Mouse (Mus musculus): Measurements from ENCODE around the gene Tmem205. TPM values are rescaled to one million over a fixed set of nuclear protein-coding genes. Genes with fewer than 3 reads are reported as not detected.

Tmem205 gene
- polyA plus RNA-seq, 1 experiment from 2014 or later: 38.3 TPM

GRCm38 (mm10) chr9:21944267-21944666 lies 16.9 kb upstream of the Tmem205 start:
- H3K27me3 ChIP-seq (replicated peaks): peaks cover 54% of the 10 kb centered on the region
- peak overlapping the region; percentile 8; the same call in 1 of the 2 replicates for H3K4me2 ChIP-seq
- no peak overlapping the region for H3K27ac ChIP-seq (ENCODE audit: poor library complexity, severe bottlenecking)
- no peak for ATAC-seq (ENCODE audit: insufficient number of reproducible peaks, low FRiP score)
- no peak overlapping the region for H3K4me3 ChIP-seq
- WGBS: 13% methylated on average over 23 of the region's 23 CpGs
- H3K36me3 ChIP-seq: peaks cover 4% of the 10 kb centered on the region; the same call in 1 of the 2 replicates
- H3K9ac ChIP-seq: no peak overlapping the region
- peaks cover 8% of the 10 kb centered on the region for H3K4me1 ChIP-seq (replicated peaks)
- no peaks in the 10 kb centered on the region for H3K9me3 ChIP-seq (replicated peaks)

GRCm38 (mm10) chr9:21943638-21944037 lies 16.3 kb upstream of the Tmem205 start:
- Histone ChIP-seq H3K4me2 (no peak overlapping the region), H3K27me3 (replicated peaks) (peaks cover 48% of the 10 kb centered on the region), H3K4me3 (no peak overlapping the region), H3K9ac (no peak overlapping the region), H3K27ac (ENCODE audit: poor library complexity, severe bottlenecking) (no peak overlapping the region), H3K9me3 (replicated peaks) (no peaks in the 10 kb centered on the region), H3K36me3 (peaks cover 4% of the 10 kb centered on the region; the same call in 1 of the 2 replicates), H3K4me1 (replicated peaks) (peaks cover 8% of the 10 kb centered on the region)
- ATAC-seq (ENCODE audit: insufficient number of reproducible peaks, low FRiP score): no peak
- 34% methylated on average over 12 of the region's 12 CpGs for WGBS

- no peak for ATAC-seq (ENCODE audit: insufficient number of reproducible peaks, low FRiP score)
- H3K36me3 ChIP-seq: peaks cover 4% of the 10 kb centered on the region; the same call in 1 of the 2 replicates
- peaks cover 8% of the 10 kb centered on the region for H3K4me1 ChIP-seq (replicated peaks)
- 65% methylated on average over 9 of the region's 12 CpGs for WGBS
- H3K9me3 ChIP-seq (replicated peaks): no peaks in the 10 kb centered on the region
- H3K27me3 ChIP-seq (replicated peaks): peaks cover 42% of the 10 kb centered on the region
- no peak overlapping the region for H3K9ac ChIP-seq
- H3K4me3 ChIP-seq: no peak overlapping the region
- H3K27ac ChIP-seq (ENCODE audit: poor library complexity, severe bottlenecking): no peak overlapping the region
- no peak overlapping the region for H3K4me2 ChIP-seq
Observed at GRCm38 (mm10) chr9:21943046-21943445, 15.7 kb upstream of the Tmem205 start.

GRCm38 (mm10) chr9:21938234-21938855 lies 11.0 kb upstream of the Tmem205 start:
- Histone ChIP-seq H3K9me3 (replicated peaks) (no peaks in the 10 kb centered on the region), H3K4me1 (replicated peaks) (peaks cover 8% of the 10 kb centered on the region; the same call in 1 of the 2 replicates), H3K36me3 (peaks cover 4% of the 10 kb centered on the region; the same call in 1 of the 2 replicates), H3K4me3 (no peak overlapping the region), H3K27me3 (replicated peaks) (peaks cover under 1% of the 10 kb centered on the region), H3K4me2 (no peak overlapping the region), H3K9ac (no peak overlapping the region), H3K27ac (ENCODE audit: poor library complexity, severe bottlenecking) (no peak overlapping the region)
- WGBS: 82% methylated on average over 4 of the region's 4 CpGs
- ATAC-seq (ENCODE audit: insufficient number of reproducible peaks, low FRiP score): no peak

GRCm38 (mm10) chr9:21937711-21938175 lies 10.4 kb upstream of the Tmem205 start:
- Histone ChIP-seq H3K9ac (peak overlapping the region; percentile 77; the same call in 1 of the 2 replicates), H3K27me3 (replicated peaks) (no peaks in the 10 kb centered on the region), H3K4me2 (peak overlapping the region; percentile 88), H3K4me3 (0 out of 2 replicates have a peak overlapping the region, but pooled peaks have one; percentile 63), H3K4me1 (replicated peaks) (peaks cover 8% of the 10 kb centered on the region; the same call in 1 of the 2 replicates), H3K27ac (ENCODE audit: poor library complexity, severe bottlenecking) (no peak overlapping the region), H3K9me3 (replicated peaks) (no peaks in the 10 kb centered on the region), H3K36me3 (peaks cover 4% of the 10 kb centered on the region; the same call in 1 of the 2 replicates)
- WGBS: 79% methylated on average over 4 of the region's 4 CpGs
- ATAC-seq (ENCODE audit: insufficient number of reproducible peaks, low FRiP score): no peak

- no peaks in the 10 kb centered on the region for H3K27me3 ChIP-seq (replicated peaks)
- H3K9ac ChIP-seq: peak within 1 kb of the TSS; percentile 77
- H3K4me3 ChIP-seq: peak within 1 kb of the TSS; percentile 63
- H3K36me3 ChIP-seq: peaks cover 4% of the 10 kb centered on the region; the same call in 1 of the 2 replicates
- H3K4me2 ChIP-seq: peak within 1 kb of the TSS; percentile 88
- 0 out of 2 replicates have a peak within 1 kb of the TSS, but pooled peaks have one; percentile 46 for H3K27ac ChIP-seq (ENCODE audit: poor library complexity, severe bottlenecking)
- 2% methylated on average over 42 of the region's 43 CpGs for WGBS
- peaks cover 8% of the 10 kb centered on the region; the same call in 1 of the 2 replicates for H3K4me1 ChIP-seq (replicated peaks)
- H3K9me3 ChIP-seq (replicated peaks): no peaks in the 10 kb centered on the region
- ATAC-seq (ENCODE audit: insufficient number of reproducible peaks, low FRiP score): peak; percentile 95
Observed at GRCm38 (mm10) chr9:21936692-21937570, 9.6 kb upstream of the Tmem205 start, which contains the start of gene Plppr2. TSS of gene Plppr2 (plus strand) at chr9:21937033.

GRCm38 (mm10) chr9:21935466-21936131 lies 8.2 kb upstream of the Tmem205 start:
- no peak overlapping the region for H3K4me2 ChIP-seq

GRCm38 (mm10) chr9:21934021-21934420 lies 6.7 kb upstream of the Tmem205 start:
- H3K4me1 ChIP-seq (replicated peaks): peaks cover 12% of the 10 kb centered on the region; the same call in 1 of the 2 replicates
- no peak overlapping the region for H3K9ac ChIP-seq
- no peak overlapping the region for H3K4me3 ChIP-seq
- ATAC-seq (ENCODE audit: insufficient number of reproducible peaks, low FRiP score): no peak
- 84% methylated on average over 12 of the region's 12 CpGs for WGBS
- no peaks in the 10 kb centered on the region for H3K9me3 ChIP-seq (replicated peaks)
- H3K27me3 ChIP-seq (replicated peaks): no peaks in the 10 kb centered on the region
- H3K4me2 ChIP-seq: no peak overlapping the region
- H3K27ac ChIP-seq (ENCODE audit: poor library complexity, severe bottlenecking): no peak overlapping the region
- no peaks in the 10 kb centered on the region for H3K36me3 ChIP-seq

More at GRCm38 (mm10) chr9:21935466-21936131, 8.2 kb upstream of the Tmem205 start:
- no peak overlapping the region for H3K27ac ChIP-seq (ENCODE audit: poor library complexity, severe bottlenecking)
- H3K4me3 ChIP-seq: no peak overlapping the region
- peaks cover 12% of the 10 kb centered on the region; the same call in 1 of the 2 replicates for H3K4me1 ChIP-seq (replicated peaks)
- no peak overlapping the region for H3K9ac ChIP-seq
- no peak for ATAC-seq (ENCODE audit: insufficient number of reproducible peaks, low FRiP score)
- H3K9me3 ChIP-seq (replicated peaks): no peaks in the 10 kb centered on the region
- WGBS: 80% methylated on average over 7 of the region's 7 CpGs
- no peaks in the 10 kb centered on the region for H3K36me3 ChIP-seq
- H3K27me3 ChIP-seq (replicated peaks): no peaks in the 10 kb centered on the region

GRCm38 (mm10) chr9:21932445-21933137 lies 5.2 kb upstream of the Tmem205 start:
- Histone ChIP-seq H3K4me2 (no peak overlapping the region), H3K4me3 (no peak overlapping the region), H3K9ac (no peak overlapping the region), H3K27me3 (replicated peaks) (no peaks in the 10 kb centered on the region), H3K4me1 (replicated peaks) (peaks cover 13% of the 10 kb centered on the region; the same call in 1 of the 2 replicates), H3K9me3 (replicated peaks) (no peaks in the 10 kb centered on the region), H3K36me3 (no peaks in the 10 kb centered on the region), H3K27ac (ENCODE audit: poor library complexity, severe bottlenecking) (no peak overlapping the region)
- ATAC-seq (ENCODE audit: insufficient number of reproducible peaks, low FRiP score): no peak
- WGBS: 61% methylated on average over 12 of the region's 12 CpGs

- Histone ChIP-seq H3K4me1 (replicated peaks) (0 out of 2 replicates have a peak, but pooled peaks cover 7% of the 10 kb centered on the region), H3K4me2 (no peak overlapping the region), H3K27me3 (replicated peaks) (no peaks in the 10 kb centered on the region), H3K9ac (no peak overlapping the region), H3K4me3 (no peak overlapping the region), H3K9me3 (replicated peaks) (no peaks in the 10 kb centered on the region), H3K36me3 (no peaks in the 10 kb centered on the region), H3K27ac (ENCODE audit: poor library complexity, severe bottlenecking) (no peak overlapping the region)
- 54% methylated on average over 2 of the region's 2 CpGs for WGBS
- ATAC-seq (ENCODE audit: insufficient number of reproducible peaks, low FRiP score): no peak
Observed at GRCm38 (mm10) chr9:21932006-21932405, 4.7 kb upstream of the Tmem205 start.

All from heart, embryonic 12.5 days (tissue).